19 mouse cellular contexts compared by ENCODE assay signal in genomic region chr8:117253390-117254269, GRCm38 (mm10). TPM values are rescaled to one million over a fixed set of nuclear protein-coding genes. Genes with fewer than 3 reads are reported as not detected.
A peak's percentile ranks its signal among the peaks of the same experiment; 100 is the strongest.
DNase-seq lines count a peak whose midpoint lies in the region; ATAC-seq and TF ChIP-seq lines count a peak whose summit lies in the region.
"Had no signal": no experiment of that assay in that cellular context is flagged by ENCODE, and none has a peak within 500 bp of the region (broad histone marks: within the 10 kb centered on the region; RNA-seq: fewer than 3 reads in every experiment).

No protein-coding gene starts in this region.

- H3K36me3 ChIP-seq in hindbrain, postnatal 0 days (ENCODE audit: insufficient read depth, low read length): no peaks in the 10 kb centered on the region
- H3K36me3 ChIP-seq in hindbrain, embryonic 11.5 days (ENCODE audit: control insufficient read depth, insufficient read depth, low read length): no peaks in the 10 kb centered on the region
- no peaks in the 10 kb centered on the region for H3K36me3 ChIP-seq in midbrain, embryonic 11.5 days (ENCODE audit: control insufficient read depth, insufficient read depth, low read length)
- no peaks in the 10 kb centered on the region for H3K36me3 ChIP-seq in midbrain, embryonic 14.5 days (ENCODE audit: control insufficient read depth, insufficient read depth, low read length)
- H3K36me3 ChIP-seq in stomach, postnatal 0 days (ENCODE audit: control insufficient read depth, insufficient read depth, low read length): no peaks in the 10 kb centered on the region
- H3K36me3 ChIP-seq: liver, embryonic 12.5 days; neural tube, embryonic 13.5 days had no signal

- H3K4me1 ChIP-seq in hindbrain, postnatal 0 days (ENCODE audit: insufficient read depth, low read length): peaks cover 3% of the 10 kb centered on the region; the same call in 1 of the 2 replicates
- H3K4me1 ChIP-seq in hindbrain, embryonic 11.5 days (replicated peaks; ENCODE audit: control insufficient read depth, insufficient read depth, low read length): 0 out of 2 replicates have a peak, but pooled peaks cover 2% of the 10 kb centered on the region
- peaks cover 5% of the 10 kb centered on the region for H3K4me1 ChIP-seq in midbrain, embryonic 11.5 days (ENCODE audit: control insufficient read depth, insufficient read depth, low read length)
- H3K4me1 ChIP-seq in midbrain, embryonic 14.5 days (ENCODE audit: control insufficient read depth, insufficient read depth, low read length): peaks cover under 1% of the 10 kb centered on the region; the same call in 1 of the 2 replicates
- peaks cover under 1% of the 10 kb centered on the region; the same call in 1 of the 2 replicates for H3K4me1 ChIP-seq in stomach, postnatal 0 days (replicated peaks; ENCODE audit: control insufficient read depth, insufficient read depth)

- no peaks in the 10 kb centered on the region for H3K9me3 ChIP-seq in hindbrain, postnatal 0 days (ENCODE audit: low read length)
- H3K9me3 ChIP-seq in hindbrain, embryonic 11.5 days (ENCODE audit: control insufficient read depth, low read length): no peaks in the 10 kb centered on the region
- H3K9me3 ChIP-seq in midbrain, embryonic 11.5 days (ENCODE audit: control insufficient read depth, low read length): no peaks in the 10 kb centered on the region
- H3K9me3 ChIP-seq in midbrain, embryonic 14.5 days (ENCODE audit: control insufficient read depth, low read length): no peaks in the 10 kb centered on the region
- H3K9me3 ChIP-seq in stomach, postnatal 0 days (ENCODE audit: control insufficient read depth, low read length): no peaks in the 10 kb centered on the region
- H3K9me3 ChIP-seq: liver, embryonic 12.5 days; neural tube, embryonic 13.5 days had no signal

- DNase-seq in hindbrain, postnatal 0 days (ENCODE audit: low spot score): no peak
- DNase-seq in hindbrain, embryonic 11.5 days (ENCODE audit: low spot score): no peak
- peak; percentile 60 for DNase-seq in midbrain, embryonic 11.5 days (ENCODE audit: low spot score, missing footprints)
- no peak for DNase-seq in midbrain, embryonic 14.5 days
- DNase-seq in ZHBTc4 (ENCODE audit: low read depth, low spot score): peak; percentile 68
- no peak for DNase-seq in stomach, postnatal 0 days (ENCODE audit: low spot score)
- DNase-seq in gastrocnemius, postnatal 4 days (ENCODE audit: low spot score in 2 of 2): no peak
- DNase-seq in adrenal gland, adult 8-10 months: no peak
- DNase-seq: adrenal gland, postnatal 25 days; cerebellum, postnatal 10 days; embryo, embryonic 11 days; gastrocnemius, adult 2 months; heart, postnatal 36 days; kidney, postnatal 14 days; thymus, postnatal 14 days had no signal

- no peak overlapping the region for H3K4me3 ChIP-seq in hindbrain, postnatal 0 days (ENCODE audit: low read length)
- H3K4me3 ChIP-seq in hindbrain, embryonic 11.5 days (ENCODE audit: low read depth, low read length): no peak overlapping the region
- H3K4me3 ChIP-seq in midbrain, embryonic 11.5 days (ENCODE audit: low read depth, low read length): no peak overlapping the region
- no peak overlapping the region for H3K4me3 ChIP-seq in midbrain, embryonic 14.5 days (replicated peaks; ENCODE audit: low read depth, low read length)
- no peak overlapping the region for H3K4me3 ChIP-seq in stomach, postnatal 0 days (ENCODE audit: low read depth, low read length)
- H3K4me3 ChIP-seq: gastrocnemius, adult 2 months; liver, embryonic 12.5 days; neural tube, embryonic 13.5 days had no signal

- no peak overlapping the region for H3K9ac ChIP-seq in hindbrain, postnatal 0 days (replicated peaks; ENCODE audit: low read length)
- H3K9ac ChIP-seq in hindbrain, embryonic 11.5 days (ENCODE audit: low read depth, low read length): no peak overlapping the region
- H3K9ac ChIP-seq in midbrain, embryonic 11.5 days (ENCODE audit: low read length): no peak overlapping the region
- H3K9ac ChIP-seq in midbrain, embryonic 14.5 days (replicated peaks; ENCODE audit: low read length): no peak overlapping the region
- no peak overlapping the region for H3K9ac ChIP-seq in stomach, postnatal 0 days (ENCODE audit: low read length)
- H3K9ac ChIP-seq: liver, embryonic 12.5 days; neural tube, embryonic 13.5 days had no signal

- ATAC-seq in hindbrain, postnatal 0 days: no peak
- ATAC-seq in hindbrain, embryonic 11.5 days (ENCODE audit: low FRiP score): no peak
- no peak for ATAC-seq in midbrain, embryonic 11.5 days (ENCODE audit: low FRiP score)
- no peak for ATAC-seq in midbrain, embryonic 14.5 days (ENCODE audit: low FRiP score, low TSS enrichment)
- ATAC-seq in stomach, postnatal 0 days (ENCODE audit: low FRiP score, low TSS enrichment): no peak
- ATAC-seq: forebrain, embryonic 16.5 days; liver, embryonic 12.5 days had no signal

- 88% methylated on average over 17 of the region's 17 CpGs for WGBS in hindbrain, postnatal 0 days
- 89% methylated on average over 17 of the region's 17 CpGs for WGBS in hindbrain, embryonic 11.5 days
- 91% methylated on average over 17 of the region's 17 CpGs for WGBS in midbrain, embryonic 11.5 days
- WGBS in midbrain, embryonic 14.5 days: 91% methylated on average over 17 of the region's 17 CpGs
- 88% methylated on average over 17 of the region's 17 CpGs for WGBS in stomach, postnatal 0 days

- H3K27ac ChIP-seq in hindbrain, postnatal 0 days: no peak overlapping the region
- no peak overlapping the region for H3K27ac ChIP-seq in hindbrain, embryonic 11.5 days (ENCODE audit: low read depth, low read length)
- H3K27ac ChIP-seq in midbrain, embryonic 11.5 days (ENCODE audit: low read depth, low read length): no peak overlapping the region
- no peak overlapping the region for H3K27ac ChIP-seq in midbrain, embryonic 14.5 days (replicated peaks; ENCODE audit: low read depth, low read length)
- H3K27ac ChIP-seq in stomach, postnatal 0 days (replicated peaks): no peak overlapping the region
- H3K27ac ChIP-seq: gastrocnemius, adult 2 months; liver, embryonic 12.5 days; neural tube, embryonic 13.5 days had no signal

- no peak overlapping the region for H3K4me2 ChIP-seq in hindbrain, postnatal 0 days (ENCODE audit: low read depth, low read length)
- no peak overlapping the region for H3K4me2 ChIP-seq in hindbrain, embryonic 11.5 days (replicated peaks; ENCODE audit: low read depth, low read length)
- no peak overlapping the region for H3K4me2 ChIP-seq in midbrain, embryonic 11.5 days
- no peak overlapping the region for H3K4me2 ChIP-seq in midbrain, embryonic 14.5 days (ENCODE audit: low read length)
- no peak overlapping the region for H3K4me2 ChIP-seq in stomach, postnatal 0 days (replicated peaks; ENCODE audit: low read depth)
- H3K4me2 ChIP-seq: heart, embryonic 11.5 days; liver, embryonic 12.5 days; neural tube, embryonic 13.5 days had no signal

- TF ChIP-seq EP300 in stomach, postnatal 0 days (optimal IDR thresholded peaks at IDR 0.05): no peak

- peak; percentile 20; the same call in 1 of the 2 replicates for TF ChIP-seq CTCF in hindbrain, postnatal 0 days (IDR thresholded peaks at IDR 0.05; ENCODE audit: low read depth)
- peak; percentile 36; the same call in 1 of the 2 replicates for TF ChIP-seq CTCF in stomach, postnatal 0 days (IDR thresholded peaks at IDR 0.05; ENCODE audit: low read depth)

- no peaks in the 10 kb centered on the region for H3K27me3 ChIP-seq in hindbrain, postnatal 0 days (ENCODE audit: insufficient read depth, low read length)
- H3K27me3 ChIP-seq in hindbrain, embryonic 11.5 days (ENCODE audit: control insufficient read depth, insufficient read depth, low read length): no peaks in the 10 kb centered on the region
- H3K27me3 ChIP-seq in midbrain, embryonic 11.5 days (ENCODE audit: control insufficient read depth, insufficient read depth, low read length): no peaks in the 10 kb centered on the region
- H3K27me3 ChIP-seq in midbrain, embryonic 14.5 days (ENCODE audit: control insufficient read depth, insufficient read depth, low read length): no peaks in the 10 kb centered on the region
- no peaks in the 10 kb centered on the region for H3K27me3 ChIP-seq in stomach, postnatal 0 days (ENCODE audit: control insufficient read depth, insufficient read depth, low read length)
- H3K27me3 ChIP-seq: neural tube, embryonic 13.5 days had no signal

RNA-seq across cellular contexts. Expression of gene Cmip, which starts 3.2 kb away (rescaled TPM):
- total RNA-seq in hindbrain, postnatal 0 days (2014; rRNA removed): 230 and 250 TPM in 2 replicates
- polyA plus RNA-seq in hindbrain, postnatal 0 days (2015; fragmentation: Nextera tagmentation; extraction: Ambion mirVana): 160 and 163 TPM in 2 replicates
- 27.0 and 31.9 TPM in 2 replicates for polyA plus RNA-seq in hindbrain, embryonic 11.5 days (2014; fragmentation: Nextera tagmentation; extraction: Ambion mirVana)
- polyA plus RNA-seq in midbrain, embryonic 11.5 days (2014; fragmentation: Nextera tagmentation; extraction: Ambion mirVana): 23.7 and 28.5 TPM in 2 replicates
- 106 and 128 TPM in 2 replicates for polyA plus RNA-seq in midbrain, embryonic 14.5 days (2014; fragmentation: Nextera tagmentation; extraction: Ambion mirVana)
- 19.9 and 22.9 TPM in 2 replicates for polyA plus RNA-seq in stomach, postnatal 0 days (2015; fragmentation: Nextera tagmentation; extraction: Ambion mirVana)
- 10 to 100 TPM; 39.1 to 40.7 TPM for total RNA-seq in gastrocnemius, postnatal 4 days (2021)
- 100 to 1,000 TPM; 134 to 141 (median 137) TPM for total RNA-seq in adrenal gland, adult 8-10 months (2022)

Comparison
In these comparisons a context has a peak if more than half of its experiments do, and no peak if none do; other contexts are left out.
1. DNase-seq: peak in midbrain, embryonic 11.5 days (single experiment) and ZHBTc4 (single experiment); none in hindbrain, postnatal 0 days (single experiment), hindbrain, embryonic 11.5 days (single experiment), midbrain, embryonic 14.5 days (single experiment), stomach, postnatal 0 days (single experiment), gastrocnemius, postnatal 4 days (0 of 2) and adrenal gland, adult 8-10 months (single experiment).